Mouse (Mus musculus): ENCODE data around the gene Tdrd5. TPM values are rescaled to one million over a fixed set of nuclear protein-coding genes. Genes with fewer than 3 reads are reported as not detected.
"Not testable (repeated sequence)": the region's sequence is repeated elsewhere in the genome, so short reads cannot be mapped to it uniquely, and the experiment has no call there.

The Tdrd5 gene
- 20.7 and 24.0 TPM in 2 replicates for polyA plus RNA-seq (2015; fragmentation: Nextera tagmentation; extraction: Ambion mirVana)

DNA sequence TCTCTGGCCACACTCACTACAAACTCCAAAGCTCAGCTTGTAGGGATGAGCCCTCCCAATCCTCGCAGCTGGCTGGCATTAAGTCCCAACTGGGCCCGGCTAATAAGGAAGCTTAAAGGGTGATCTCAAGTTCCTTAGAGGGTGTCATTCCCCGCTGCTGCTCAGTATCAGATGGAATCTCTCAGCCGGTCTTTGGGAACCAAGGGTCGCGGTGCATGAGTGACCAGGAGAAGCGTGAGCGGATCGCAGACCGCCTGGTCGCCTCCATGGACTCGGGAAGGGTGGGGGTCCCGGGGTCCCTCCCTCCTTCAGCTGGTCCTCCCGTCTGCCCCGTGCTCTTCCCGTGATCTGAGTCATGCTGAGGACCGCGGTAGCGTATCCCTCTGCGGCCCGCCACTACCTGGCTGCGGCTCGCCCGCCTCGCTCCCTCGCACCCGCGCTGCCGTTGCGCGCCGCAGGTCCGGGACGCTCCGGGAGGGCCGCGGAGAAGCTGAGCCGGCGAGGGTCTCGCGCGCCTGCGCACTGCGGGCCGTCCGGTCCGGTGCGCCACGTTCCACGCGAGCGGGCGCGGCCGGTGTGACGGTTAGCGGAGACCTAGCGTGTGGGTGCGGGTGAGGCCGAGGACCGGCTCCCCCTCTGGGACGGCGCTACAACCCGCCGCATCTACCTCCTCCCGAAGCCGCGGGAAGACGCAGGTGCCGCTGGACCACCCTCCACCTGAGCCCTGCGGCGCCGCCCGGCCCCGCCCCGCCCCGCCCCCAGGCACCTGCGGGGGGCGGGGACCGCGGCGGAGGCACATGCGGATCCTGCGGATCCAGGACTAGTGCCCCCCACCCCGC is at the start of gene Tdrd5:
Gene Tdrd5 (minus strand): TSS at position 754 of the 839 bp plus-strand sequence.
- DNase-seq (ENCODE audit: low spot score): peak; percentile 69

DNA sequence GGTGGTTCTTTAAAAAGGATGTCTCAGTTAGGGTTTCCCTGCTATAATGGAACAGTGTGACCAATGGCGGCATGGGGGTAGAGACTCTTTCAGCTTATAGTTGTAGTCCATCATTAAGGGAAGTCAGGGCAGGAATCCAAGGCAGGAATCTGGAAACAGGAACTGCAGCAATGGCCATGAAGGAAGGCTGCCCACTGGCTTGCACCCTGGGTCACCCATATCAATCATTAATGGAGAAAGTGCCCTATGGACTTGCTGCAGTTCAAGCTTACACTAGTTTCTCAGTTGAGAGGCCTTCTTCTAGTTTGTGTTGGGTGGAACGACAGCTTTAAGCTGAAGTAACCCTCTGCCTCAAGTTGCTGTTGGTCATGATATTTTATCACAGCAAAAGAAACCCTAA is 49.0 kb upstream of the Tdrd5 start:
- no peak for DNase-seq (ENCODE audit: low spot score)

DNA sequence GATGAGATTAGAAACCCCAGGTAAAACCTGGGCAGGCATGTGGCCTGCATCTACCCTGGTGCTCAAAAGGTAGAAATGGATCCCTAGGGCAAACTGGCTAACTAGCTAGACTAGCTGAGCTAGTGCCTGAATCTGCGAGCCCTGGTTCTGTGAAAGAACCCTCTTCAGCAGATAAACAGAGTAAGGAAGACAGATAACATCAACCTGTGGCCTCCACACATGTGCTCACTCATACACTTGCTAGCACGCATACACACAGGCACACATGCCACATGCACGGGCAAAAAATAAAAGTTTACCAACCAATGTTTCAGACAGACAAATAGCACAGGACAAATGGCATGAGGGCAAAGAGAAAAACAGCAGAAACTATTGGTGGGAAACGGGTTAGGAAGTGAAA is 47.0 kb upstream of the Tdrd5 start:
- peak; percentile 53 for DNase-seq (ENCODE audit: low spot score)

GRCm38 (mm10) chr1:156349031-156349430 is 45.6 kb upstream of the Tdrd5 start:
- DNase-seq (ENCODE audit: low spot score): no peak

- DNase-seq (ENCODE audit: low spot score): no peak
Observed at GRCm38 (mm10) chr1:156345633-156346032, 42.2 kb upstream of the Tdrd5 start.

GRCm38 (mm10) chr1:156344433-156344832 is 41.0 kb upstream of the Tdrd5 start:
- DNase-seq (ENCODE audit: low spot score): no peak

DNA sequence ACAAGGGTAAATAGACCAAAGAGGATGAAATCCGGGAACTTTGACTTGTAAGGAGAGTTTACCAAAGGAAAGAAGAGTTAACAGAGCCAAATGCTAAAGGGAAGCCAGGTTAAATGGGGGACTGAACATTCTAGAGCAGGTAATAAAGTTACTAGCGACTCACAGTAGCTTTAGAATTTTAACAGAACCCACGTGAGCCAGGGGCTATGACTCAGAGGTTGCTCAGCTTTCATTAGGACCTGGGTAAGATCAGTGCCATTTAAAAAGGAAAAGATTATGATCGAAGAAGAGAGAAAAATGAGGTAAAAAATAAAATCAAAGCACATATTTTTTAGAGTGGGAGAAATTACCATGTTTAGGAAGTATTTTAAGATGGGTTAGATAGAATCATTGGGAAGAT is 37.4 kb upstream of the Tdrd5 start:
- DNase-seq (ENCODE audit: low spot score): no peak

DNA sequence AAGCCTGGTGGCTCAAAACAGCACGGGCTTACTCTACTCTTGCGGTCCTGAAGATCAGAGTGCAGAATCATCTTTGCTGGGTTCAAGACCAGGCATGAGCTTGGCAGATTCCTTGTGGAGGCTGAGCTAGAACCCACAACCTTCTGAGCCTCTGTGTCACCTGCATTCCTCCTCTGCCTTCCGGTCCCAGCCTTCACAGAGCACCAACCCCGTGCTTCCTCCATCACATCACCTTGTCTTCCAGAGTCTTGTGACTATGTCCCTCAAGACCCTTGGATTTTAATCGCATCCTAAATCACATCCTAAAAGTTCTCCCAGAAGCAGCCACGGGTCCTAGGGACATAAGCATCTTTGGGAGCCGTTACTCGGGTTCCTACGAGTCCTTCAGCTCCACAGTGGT is 19.7 kb upstream of the Tdrd5 start:
- DNase-seq (ENCODE audit: low spot score): no peak

DNA sequence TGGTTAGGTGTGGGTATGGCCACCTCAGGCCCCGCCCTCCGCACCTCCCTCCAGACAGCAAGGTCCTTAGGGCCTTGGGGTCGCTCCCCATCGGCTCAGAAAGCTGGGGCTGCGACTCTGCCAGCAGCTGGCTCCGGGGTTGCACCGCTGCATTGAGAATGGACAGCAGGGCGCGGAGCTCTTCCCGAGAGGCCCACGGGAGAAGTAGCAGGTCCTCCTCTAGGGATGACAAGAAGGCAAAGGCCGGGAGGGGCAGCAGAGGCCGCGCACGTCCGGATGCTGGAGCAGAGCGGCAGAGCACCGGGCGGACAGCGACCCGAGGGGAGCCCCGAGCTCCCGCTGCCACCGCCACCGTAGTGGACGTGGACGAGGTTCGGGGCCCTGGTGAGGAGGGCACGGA is 7.2 kb upstream of the Tdrd5 start, which contains the start of gene Nphs2:
Gene Nphs2 (plus strand): TSS at position 98 of the 400 bp plus-strand sequence.
- DNase-seq (ENCODE audit: low spot score): peak; percentile 22

DNA sequence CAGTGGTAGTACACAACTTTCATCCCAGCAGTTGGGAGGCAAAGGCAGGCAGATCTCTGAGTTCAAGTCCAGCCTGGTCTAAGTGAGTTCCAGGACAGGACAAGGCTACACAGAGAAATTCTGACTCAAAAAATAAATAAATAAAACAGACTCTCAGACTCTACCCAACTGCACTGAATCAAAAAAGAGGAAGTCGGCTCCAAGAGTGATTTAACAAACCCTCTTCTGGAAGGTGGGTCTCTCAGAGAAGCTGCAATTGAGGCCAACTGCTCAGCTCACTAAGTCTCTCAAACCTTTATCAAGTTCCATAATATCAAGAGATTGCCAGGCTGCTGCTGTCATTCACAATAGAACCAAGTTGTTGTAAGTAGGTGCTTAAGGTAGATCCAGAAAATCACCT is 5.1 kb upstream of the Tdrd5 start:
- DNase-seq (ENCODE audit: low spot score): no peak

DNA sequence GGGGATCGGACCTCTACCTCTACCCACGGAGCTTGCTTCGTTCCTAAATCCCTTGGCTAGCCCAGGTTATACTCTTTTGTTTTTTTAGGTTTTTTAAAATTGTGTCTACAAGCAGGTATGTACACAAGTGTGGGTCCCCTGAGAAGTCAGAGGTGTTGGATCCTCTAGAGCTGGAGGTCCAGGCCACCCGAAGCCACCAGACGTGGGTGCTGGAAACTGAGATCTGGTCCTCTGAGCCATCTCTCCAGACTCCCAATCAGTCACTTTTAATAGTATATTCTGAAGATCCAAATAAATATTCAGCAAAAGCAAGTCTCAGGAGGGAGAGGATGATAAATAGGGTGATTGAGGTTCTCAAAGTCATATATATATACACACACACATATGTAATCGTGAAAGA is 13.4 kb downstream of the Tdrd5 start:
- DNase-seq (ENCODE audit: low spot score): no peak

DNA sequence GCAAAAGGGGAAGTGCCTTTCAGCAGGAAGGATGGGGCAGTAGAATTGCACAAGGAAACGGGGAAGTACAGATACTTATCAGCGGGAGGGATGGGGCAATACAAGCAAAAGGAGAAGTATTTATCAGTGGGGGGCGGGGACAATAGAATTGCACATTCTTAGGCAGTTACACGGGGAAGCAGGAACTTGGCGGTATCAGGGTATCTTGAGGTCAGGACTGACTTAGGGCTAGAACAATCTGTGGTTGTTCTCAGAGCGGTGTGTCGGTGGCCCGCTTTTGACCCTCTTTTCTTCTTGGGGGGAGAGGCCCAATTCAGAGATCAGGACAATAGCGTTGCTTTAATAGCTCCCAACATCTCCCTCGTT is 14.3 kb downstream of the Tdrd5 start:
- DNase-seq (ENCODE audit: low spot score): not testable (repeated sequence)

- no peak for DNase-seq (ENCODE audit: low spot score)
Observed at GRCm38 (mm10) chr1:156288556-156289221, 14.8 kb downstream of the Tdrd5 start.

DNA sequence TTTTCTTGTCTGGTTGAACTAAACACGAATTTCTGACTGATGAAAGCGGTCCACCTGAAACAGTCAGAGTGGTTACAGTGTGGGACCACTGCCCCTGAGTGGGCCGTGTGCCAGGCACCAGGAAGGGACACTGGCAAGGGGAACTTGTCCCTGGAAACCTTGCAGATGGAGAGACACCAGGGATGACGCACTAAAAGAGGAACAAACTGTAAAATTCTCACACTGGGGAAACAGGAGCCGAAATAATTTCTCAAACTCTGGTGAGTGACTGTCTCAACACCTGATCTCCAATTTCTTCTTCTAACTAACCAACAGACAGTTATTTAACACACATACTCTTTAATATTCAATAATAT is 17.9 kb downstream of the Tdrd5 start:
- no peak for DNase-seq (ENCODE audit: low spot score)

DNA sequence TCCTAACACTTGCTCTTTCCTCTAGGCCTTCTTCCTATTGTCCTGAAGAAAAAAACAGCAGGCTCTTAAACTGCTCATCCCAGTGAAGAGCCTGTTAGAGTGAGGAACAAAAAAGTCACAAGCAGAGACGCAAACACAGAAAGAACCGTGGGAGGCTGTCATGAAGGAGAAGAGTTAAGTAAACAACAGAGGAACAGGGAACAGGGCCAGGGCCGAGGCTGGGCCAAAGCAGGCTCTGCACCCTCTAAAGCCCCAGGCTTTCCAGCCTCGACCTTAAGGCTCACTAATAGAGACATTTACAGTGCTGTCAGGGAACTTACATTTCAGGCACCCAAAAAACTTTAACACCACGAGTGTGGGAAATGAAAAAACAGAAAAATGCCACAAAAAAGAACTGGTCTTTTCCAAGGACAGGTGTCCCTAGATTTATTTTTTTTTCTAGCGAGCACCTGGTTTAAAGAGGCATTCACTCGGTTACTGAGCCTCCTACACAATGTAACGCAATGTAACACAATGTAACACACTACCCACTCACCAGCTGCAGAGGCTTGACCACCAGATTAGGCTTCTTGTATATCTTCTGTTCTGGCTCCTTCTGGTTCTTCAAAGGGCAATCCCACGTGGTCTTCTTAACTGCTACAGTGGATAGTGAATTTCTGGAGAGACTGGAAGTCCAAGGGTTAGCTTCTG is 18.5 kb downstream of the Tdrd5 start:
- DNase-seq (ENCODE audit: low spot score): no peak

DNA sequence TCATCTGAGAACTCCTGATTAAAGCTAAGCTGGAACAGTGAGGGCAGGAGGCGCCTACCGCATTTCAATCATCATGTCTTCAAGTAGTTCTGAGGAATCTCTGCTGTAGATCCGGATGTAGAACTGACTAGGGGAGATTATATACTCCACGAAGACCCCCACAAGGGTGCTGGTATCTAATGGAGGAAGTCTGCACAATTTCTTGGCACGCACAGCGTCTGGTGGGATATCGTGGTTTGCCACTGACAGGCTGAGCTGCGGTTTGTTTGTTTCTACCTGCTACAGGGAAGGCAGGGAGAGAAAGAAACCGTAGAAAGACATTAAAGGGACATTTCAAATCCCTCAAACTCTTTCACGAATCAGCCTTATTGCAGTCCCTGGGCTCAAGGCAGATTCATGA is 19.3 kb downstream of the Tdrd5 start:
- peak; percentile 37 for DNase-seq (ENCODE audit: low spot score)

GRCm38 (mm10) chr1:156280131-156280530 is 23.3 kb downstream of the Tdrd5 start:
- peak; percentile 76 for DNase-seq (ENCODE audit: low spot score)

DNA sequence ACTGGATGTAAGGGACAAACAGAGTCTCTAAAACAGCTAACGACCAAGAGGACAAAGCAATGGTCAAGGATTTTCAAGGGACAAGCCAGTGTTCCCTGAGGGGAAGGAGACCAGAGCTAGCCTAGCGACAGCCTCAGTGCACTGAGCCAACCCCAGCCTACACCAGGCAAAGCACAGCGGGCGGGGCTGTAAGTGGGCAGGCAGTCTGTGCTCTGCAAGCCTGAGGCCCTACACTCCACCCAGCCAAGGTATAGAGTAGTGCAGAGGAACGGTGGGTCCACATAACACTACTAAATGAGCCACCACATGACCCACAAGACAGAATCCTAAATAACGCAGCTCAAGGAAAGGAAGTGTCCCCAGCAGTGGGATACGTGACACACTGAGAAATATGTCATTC is 29.8 kb downstream of the Tdrd5 start:
- DNase-seq (ENCODE audit: low spot score): no peak

- DNase-seq (ENCODE audit: low spot score): no peak
Observed at GRCm38 (mm10) chr1:156271654-156272053, 31.8 kb downstream of the Tdrd5 start.

DNA sequence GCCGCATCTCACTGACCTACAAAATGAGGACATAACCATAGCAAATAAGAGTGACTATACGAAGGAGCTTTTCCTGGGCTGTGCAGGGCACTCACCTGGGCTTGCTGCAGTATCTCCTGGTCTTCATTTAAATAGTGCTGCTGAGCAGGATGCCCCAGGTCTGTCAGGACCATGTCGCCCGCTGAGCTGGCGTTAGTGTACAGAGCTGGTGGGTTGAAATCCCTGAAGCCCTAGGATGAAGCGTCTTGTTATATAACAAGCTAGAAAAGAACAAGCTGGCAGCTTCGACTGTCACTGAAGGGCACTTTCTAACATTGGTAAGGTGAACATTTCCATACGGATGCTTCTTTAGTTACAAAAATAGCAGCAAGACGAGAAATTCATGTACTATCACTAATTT is 33.0 kb downstream of the Tdrd5 start:
- no peak for DNase-seq (ENCODE audit: low spot score)

DNA sequence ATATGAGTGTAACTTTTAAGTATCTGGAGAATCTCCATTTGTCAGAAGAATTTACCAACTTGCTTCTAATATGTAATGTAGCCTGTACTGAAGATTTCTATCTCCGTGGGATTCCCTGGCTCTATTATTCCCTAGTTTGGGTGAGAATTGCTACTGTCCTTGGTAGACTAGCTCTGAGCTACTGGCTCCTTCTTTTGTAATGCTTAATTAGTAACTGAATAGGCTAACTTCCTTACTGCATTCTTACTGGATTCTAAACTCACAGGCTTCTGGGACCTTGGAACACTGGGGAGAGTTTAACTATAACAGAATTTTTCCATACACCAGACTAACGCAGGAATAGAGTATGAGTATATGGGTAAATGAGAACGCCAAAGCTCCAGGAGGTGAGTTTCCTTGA is 34.9 kb downstream of the Tdrd5 start:
- not testable (repeated sequence) for DNase-seq (ENCODE audit: low spot score)

DNA sequence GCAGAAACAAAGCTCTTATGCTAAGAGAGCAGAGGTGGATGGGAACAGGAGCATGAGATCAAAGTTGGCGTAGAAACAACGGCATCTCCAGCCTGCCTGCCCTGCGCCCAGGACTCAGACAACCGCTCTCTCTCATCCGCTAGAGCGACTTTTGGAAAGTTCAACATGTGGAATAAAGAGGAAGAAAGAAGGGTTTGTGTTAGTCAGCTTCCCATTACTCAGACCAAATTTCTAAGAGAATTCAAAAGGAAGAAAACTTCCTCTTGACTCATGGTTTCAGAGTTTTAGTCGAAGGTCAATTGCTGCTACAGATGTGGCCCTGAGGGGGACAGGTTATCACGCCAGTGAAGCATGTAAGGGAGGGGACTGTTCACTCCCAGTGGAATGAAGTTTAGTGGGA is 39.5 kb downstream of the Tdrd5 start:
- no peak for DNase-seq (ENCODE audit: low spot score)
